Mouse (Mus musculus): ENCODE measurements at regions not wholly inside any gene's neighbourhood (a gene's known extent, or its start where the extent isn't known, plus 50 kb on each side); places are given as distances from the start of the nearest gene placed in this dataset.

- no peak overlapping the region for H3K4me3 ChIP-seq (ENCODE audit: insufficient read depth, poor library complexity, severe bottlenecking)
- TF ChIP-seq FOSL1 (IDR thresholded peaks at IDR 0.05; ENCODE audit: insufficient read depth, low read length, poor library complexity, severe bottlenecking) = no peak
- no peak for TF ChIP-seq MAX (IDR thresholded peaks at IDR 0.05)
- no peak for TF ChIP-seq MYOG (IDR thresholded peaks at IDR 0.05; ENCODE audit: control insufficient read depth, extremely low read depth, insufficient read length)
- TF ChIP-seq USF1 (IDR thresholded peaks at IDR 0.05; ENCODE audit: low read depth) = no peak
- no peak for TF ChIP-seq MYOD1 (IDR thresholded peaks at IDR 0.05; ENCODE audit: control insufficient read depth, insufficient read length, low read depth)
- no peak for TF ChIP-seq CEBPB (IDR thresholded peaks at IDR 0.05; ENCODE audit: low read depth)
- TF ChIP-seq CTCF (IDR thresholded peaks at IDR 0.05; ENCODE audit: control insufficient read depth, insufficient read depth, insufficient read length) = no peak
Measured at GRCm38 (mm10) chr9:80658755-80659154, 193.5 kb upstream of the Impg1 start.

GRCm38 (mm10) chr9:80615114-80615513, 149.8 kb upstream of the Impg1 start:
- no peak for TF ChIP-seq USF1 (IDR thresholded peaks at IDR 0.05; ENCODE audit: low read depth)
- no peak for TF ChIP-seq MYOD1 (IDR thresholded peaks at IDR 0.05; ENCODE audit: control insufficient read depth, insufficient read length, low read depth)
- TF ChIP-seq CEBPB (IDR thresholded peaks at IDR 0.05; ENCODE audit: low read depth) = no peak
- TF ChIP-seq MYOG (IDR thresholded peaks at IDR 0.05; ENCODE audit: control insufficient read depth, extremely low read depth, insufficient read length) = no peak
- TF ChIP-seq FOSL1 (IDR thresholded peaks at IDR 0.05; ENCODE audit: insufficient read depth, low read length, poor library complexity, severe bottlenecking) = no peak
- no peak for TF ChIP-seq CTCF (IDR thresholded peaks at IDR 0.05; ENCODE audit: control insufficient read depth, insufficient read depth, insufficient read length)
- no peak for TF ChIP-seq MAX (IDR thresholded peaks at IDR 0.05)
- Histone ChIP-seq H3K36me3 (ENCODE audit: control insufficient read depth, insufficient read depth) (no peaks in the 10 kb centered on the region), H3K79me2 (ENCODE audit: control insufficient read depth, insufficient read depth) (no peaks in the 10 kb centered on the region), H3K4me3 (ENCODE audit: insufficient read depth, poor library complexity, severe bottlenecking) (no peak overlapping the region), H3K79me3 (ENCODE audit: low read depth) (no peaks in the 10 kb centered on the region), H3ac (ENCODE audit: control insufficient read depth, insufficient read length, low read depth) (no peak overlapping the region), H3K27me3 (ENCODE audit: control insufficient read depth, insufficient read depth, insufficient read length) (no peaks in the 10 kb centered on the region)

More at GRCm38 (mm10) chr9:80658755-80659154, 193.5 kb upstream of the Impg1 start:
- Histone ChIP-seq H3K79me3 (ENCODE audit: low read depth) (no peaks in the 10 kb centered on the region), H3K27me3 (ENCODE audit: control insufficient read depth, insufficient read depth, insufficient read length) (no peaks in the 10 kb centered on the region), H3K36me3 (ENCODE audit: control insufficient read depth, insufficient read depth) (no peaks in the 10 kb centered on the region), H3ac (ENCODE audit: control insufficient read depth, insufficient read length, low read depth) (no peak overlapping the region), H3K79me2 (ENCODE audit: control insufficient read depth, insufficient read depth) (no peaks in the 10 kb centered on the region)

GRCm38 (mm10) chr9:80600019-80600418, 134.7 kb upstream of the Impg1 start:
- Histone ChIP-seq H3K36me3 (ENCODE audit: control insufficient read depth, insufficient read depth) (no peaks in the 10 kb centered on the region), H3K4me3 (ENCODE audit: insufficient read depth, poor library complexity, severe bottlenecking) (no peak overlapping the region), H3K79me2 (ENCODE audit: control insufficient read depth, insufficient read depth) (no peaks in the 10 kb centered on the region), H3ac (ENCODE audit: control insufficient read depth, insufficient read length, low read depth) (no peak overlapping the region), H3K27me3 (ENCODE audit: control insufficient read depth, insufficient read depth, insufficient read length) (no peaks in the 10 kb centered on the region), H3K79me3 (ENCODE audit: low read depth) (no peaks in the 10 kb centered on the region)
- no peak for TF ChIP-seq MYOD1 (IDR thresholded peaks at IDR 0.05; ENCODE audit: control insufficient read depth, insufficient read length, low read depth)
- TF ChIP-seq CTCF (IDR thresholded peaks at IDR 0.05; ENCODE audit: control insufficient read depth, insufficient read depth, insufficient read length) = no peak
- TF ChIP-seq MAX (IDR thresholded peaks at IDR 0.05) = no peak
- no peak for TF ChIP-seq FOSL1 (IDR thresholded peaks at IDR 0.05; ENCODE audit: insufficient read depth, low read length, poor library complexity, severe bottlenecking)
- TF ChIP-seq USF1 (IDR thresholded peaks at IDR 0.05; ENCODE audit: low read depth) = no peak
- TF ChIP-seq CEBPB (IDR thresholded peaks at IDR 0.05; ENCODE audit: low read depth) = no peak
- no peak for TF ChIP-seq MYOG (IDR thresholded peaks at IDR 0.05; ENCODE audit: control insufficient read depth, extremely low read depth, insufficient read length)

GRCm38 (mm10) chr9:80565388-80566024, 100.2 kb upstream of the Impg1 start:
- no peaks in the 10 kb centered on the region for H3K79me2 ChIP-seq (ENCODE audit: control insufficient read depth, insufficient read depth)
- no peak overlapping the region for H3ac ChIP-seq (ENCODE audit: control insufficient read depth, insufficient read length, low read depth)
- TF ChIP-seq USF1 (IDR thresholded peaks at IDR 0.05; ENCODE audit: low read depth) (no peak), FOSL1 (IDR thresholded peaks at IDR 0.05; ENCODE audit: insufficient read depth, low read length, poor library complexity, severe bottlenecking) (no peak), CEBPB (IDR thresholded peaks at IDR 0.05; ENCODE audit: low read depth) (no peak), CTCF (IDR thresholded peaks at IDR 0.05; ENCODE audit: control insufficient read depth, insufficient read depth, insufficient read length) (no peak), MYOD1 (IDR thresholded peaks at IDR 0.05; ENCODE audit: control insufficient read depth, insufficient read length, low read depth) (no peak), MYOG (IDR thresholded peaks at IDR 0.05; ENCODE audit: control insufficient read depth, extremely low read depth, insufficient read length) (no peak), MAX (IDR thresholded peaks at IDR 0.05) (no peak)
- no peaks in the 10 kb centered on the region for H3K36me3 ChIP-seq (ENCODE audit: control insufficient read depth, insufficient read depth)
- no peaks in the 10 kb centered on the region for H3K27me3 ChIP-seq (ENCODE audit: control insufficient read depth, insufficient read depth, insufficient read length)
- no peaks in the 10 kb centered on the region for H3K79me3 ChIP-seq (ENCODE audit: low read depth)
- no peak overlapping the region for H3K4me3 ChIP-seq (ENCODE audit: insufficient read depth, poor library complexity, severe bottlenecking)

- Histone ChIP-seq H3K4me3 (ENCODE audit: insufficient read depth, poor library complexity, severe bottlenecking) (no peak overlapping the region), H3K79me2 (ENCODE audit: control insufficient read depth, insufficient read depth) (no peaks in the 10 kb centered on the region), H3K36me3 (ENCODE audit: control insufficient read depth, insufficient read depth) (no peaks in the 10 kb centered on the region), H3K79me3 (ENCODE audit: low read depth) (no peaks in the 10 kb centered on the region), H3K27me3 (ENCODE audit: control insufficient read depth, insufficient read depth, insufficient read length) (no peaks in the 10 kb centered on the region), H3ac (ENCODE audit: control insufficient read depth, insufficient read length, low read depth) (no peak overlapping the region)
- no peak for TF ChIP-seq CEBPB (IDR thresholded peaks at IDR 0.05; ENCODE audit: low read depth)
- no peak for TF ChIP-seq MAX (IDR thresholded peaks at IDR 0.05)
- no peak for TF ChIP-seq CTCF (IDR thresholded peaks at IDR 0.05; ENCODE audit: control insufficient read depth, insufficient read depth, insufficient read length)
- no peak for TF ChIP-seq FOSL1 (IDR thresholded peaks at IDR 0.05; ENCODE audit: insufficient read depth, low read length, poor library complexity, severe bottlenecking)
- no peak for TF ChIP-seq MYOG (IDR thresholded peaks at IDR 0.05; ENCODE audit: control insufficient read depth, extremely low read depth, insufficient read length)
- TF ChIP-seq USF1 (IDR thresholded peaks at IDR 0.05; ENCODE audit: low read depth) = no peak
- no peak for TF ChIP-seq MYOD1 (IDR thresholded peaks at IDR 0.05; ENCODE audit: control insufficient read depth, insufficient read length, low read depth)
Measured at GRCm38 (mm10) chr9:80563655-80564054, 98.4 kb upstream of the Impg1 start.

Measured in C2C12 (cell line).